Mouse (Mus musculus) thymus, postnatal 10 days (tissue): ENCODE results near the gene Dysf.

Experiments
- DNase-seq, 2 experiments: peaks; one replicate each; pipeline ENCODE4 v3.0.0; 2021; ENCODE audit warnings: low spot score in 2 of 2

Dysf gene

GRCm38 (mm10) chr6:84051032-84051431, 42.6 kb downstream of the Dysf start:
- DNase-seq, result no peak

GRCm38 (mm10) chr6:84053874-84054530, 45.6 kb downstream of the Dysf start:
- no peak for DNase-seq

GRCm38 (mm10) chr6:84055619-84056018, 47.2 kb downstream of the Dysf start:
- no peak for DNase-seq

- no peak for DNase-seq
Observed at GRCm38 (mm10) chr6:84057216-84057615, 48.8 kb downstream of the Dysf start.

GRCm38 (mm10) chr6:84058671-84059141, 50.3 kb downstream of the Dysf start:
- DNase-seq, result no peak

GRCm38 (mm10) chr6:84059771-84060414, 51.5 kb downstream of the Dysf start:
- DNase-seq, result no peak

GRCm38 (mm10) chr6:84061328-84061727, 52.9 kb downstream of the Dysf start:
- DNase-seq, result peak; percentile 12 to 51

GRCm38 (mm10) chr6:84062541-84062940, 54.2 kb downstream of the Dysf start:
- no peak for DNase-seq

GRCm38 (mm10) chr6:84068236-84068635, 59.8 kb downstream of the Dysf start:
- no peak for DNase-seq

GRCm38 (mm10) chr6:84070251-84070650, 61.9 kb downstream of the Dysf start:
- no peak for DNase-seq

- peak in 1 of 2 experiments; percentile 28 for DNase-seq
Observed at GRCm38 (mm10) chr6:84072574-84072973, 64.2 kb downstream of the Dysf start.

GRCm38 (mm10) chr6:84078172-84078571, 69.8 kb downstream of the Dysf start:
- no peak for DNase-seq

GRCm38 (mm10) chr6:84080631-84081030, 72.2 kb downstream of the Dysf start:
- no peak for DNase-seq

GRCm38 (mm10) chr6:84084757-84085156, 76.4 kb downstream of the Dysf start:
- DNase-seq, result no peak

- peak in 1 of 2 experiments; percentile 46 for DNase-seq
Observed at GRCm38 (mm10) chr6:84093473-84093872, 85.1 kb downstream of the Dysf start.

GRCm38 (mm10) chr6:84094536-84094935, 86.1 kb downstream of the Dysf start:
- no peak for DNase-seq

GRCm38 (mm10) chr6:84094998-84095397, 86.6 kb downstream of the Dysf start:
- peak; percentile 58 to 82 for DNase-seq

GRCm38 (mm10) chr6:84095882-84096281, 87.5 kb downstream of the Dysf start:
- peak; percentile 45 to 90 for DNase-seq

- DNase-seq, result no peak
Observed at GRCm38 (mm10) chr6:84102002-84102401, 93.6 kb downstream of the Dysf start.

- no peak for DNase-seq
Observed at GRCm38 (mm10) chr6:84105148-84106022, 97.0 kb downstream of the Dysf start.

- no peak for DNase-seq
Observed at GRCm38 (mm10) chr6:84106082-84106481, 97.7 kb downstream of the Dysf start.

GRCm38 (mm10) chr6:84110377-84110776, 102.0 kb downstream of the Dysf start:
- no peak for DNase-seq
